Mouse (Mus musculus): ENCODE measurements at regions not wholly inside any gene's neighbourhood (a gene's known extent, or its start where the extent isn't known, plus 50 kb on each side); places are given as distances from the start of the nearest gene placed in this dataset.

GRCm38 (mm10) chr13:59925845-59926481, 103.0 kb upstream of the Tut7 start:
- DNase-seq (ENCODE audit: low spot score in 2 of 2) = peak; percentile 28 to 42

- no peak for DNase-seq (ENCODE audit: low spot score in 2 of 2)
These were observed 94.2 kb upstream of the Tut7 start for GRCm38 (mm10) chr13:59917185-59917584.

- DNase-seq (ENCODE audit: low spot score in 2 of 2) = no peak
These were observed 93.5 kb upstream of the Tut7 start for GRCm38 (mm10) chr13:59916166-59917044.

GRCm38 (mm10) chr13:59915734-59916133, 92.8 kb upstream of the Tut7 start:
- DNase-seq (ENCODE audit: low spot score in 2 of 2) = no peak

GRCm38 (mm10) chr13:59910179-59911071, 87.5 kb upstream of the Tut7 start:
- DNase-seq (ENCODE audit: low spot score in 2 of 2) = no peak

- DNase-seq (ENCODE audit: low spot score in 2 of 2) = no peak
These were observed 86.5 kb upstream of the Tut7 start for GRCm38 (mm10) chr13:59909400-59909799.

GRCm38 (mm10) chr13:59908786-59909185, 85.8 kb upstream of the Tut7 start:
- DNase-seq (ENCODE audit: low spot score in 2 of 2) = no peak

- no peak for DNase-seq (ENCODE audit: low spot score in 2 of 2)
These were observed 82.5 kb upstream of the Tut7 start for GRCm38 (mm10) chr13:59905488-59905887.

- no peak for DNase-seq (ENCODE audit: low spot score in 2 of 2)
These were observed 81.5 kb upstream of the Tut7 start for GRCm38 (mm10) chr13:59904415-59904814.

GRCm38 (mm10) chr13:59899521-59899920, 76.6 kb upstream of the Tut7 start:
- DNase-seq (ENCODE audit: low spot score in 2 of 2) = no peak

- DNase-seq (ENCODE audit: low spot score in 2 of 2) = no peak
These were observed 72.8 kb upstream of the Tut7 start for GRCm38 (mm10) chr13:59895754-59896153.

- DNase-seq (ENCODE audit: low spot score in 2 of 2) = no peak
These were observed 71.1 kb upstream of the Tut7 start for GRCm38 (mm10) chr13:59894094-59894493.

GRCm38 (mm10) chr13:59892961-59893360, 70.0 kb upstream of the Tut7 start:
- no peak for DNase-seq (ENCODE audit: low spot score in 2 of 2)

- DNase-seq (ENCODE audit: low spot score in 2 of 2) = no peak
These were observed 69.4 kb upstream of the Tut7 start for GRCm38 (mm10) chr13:59892340-59892739.

- DNase-seq (ENCODE audit: low spot score in 2 of 2) = no peak
These were observed 68.8 kb upstream of the Tut7 start for GRCm38 (mm10) chr13:59891737-59892136.

- DNase-seq (ENCODE audit: low spot score in 2 of 2) = peak; percentile 47 to 60
These were observed 66.6 kb upstream of the Tut7 start for GRCm38 (mm10) chr13:59889468-59890117.

- DNase-seq (ENCODE audit: low spot score in 2 of 2) = no peak
These were observed 65.4 kb upstream of the Tut7 start for GRCm38 (mm10) chr13:59888038-59889016.

GRCm38 (mm10) chr13:59887306-59887705, 64.4 kb upstream of the Tut7 start:
- no peak for DNase-seq (ENCODE audit: low spot score in 2 of 2)

- DNase-seq (ENCODE audit: low spot score in 2 of 2) = no peak
These were observed 63.6 kb upstream of the Tut7 start for GRCm38 (mm10) chr13:59886572-59886971.
